24 mouse cellular contexts compared by ENCODE assay signal in the genomic region with DNA sequence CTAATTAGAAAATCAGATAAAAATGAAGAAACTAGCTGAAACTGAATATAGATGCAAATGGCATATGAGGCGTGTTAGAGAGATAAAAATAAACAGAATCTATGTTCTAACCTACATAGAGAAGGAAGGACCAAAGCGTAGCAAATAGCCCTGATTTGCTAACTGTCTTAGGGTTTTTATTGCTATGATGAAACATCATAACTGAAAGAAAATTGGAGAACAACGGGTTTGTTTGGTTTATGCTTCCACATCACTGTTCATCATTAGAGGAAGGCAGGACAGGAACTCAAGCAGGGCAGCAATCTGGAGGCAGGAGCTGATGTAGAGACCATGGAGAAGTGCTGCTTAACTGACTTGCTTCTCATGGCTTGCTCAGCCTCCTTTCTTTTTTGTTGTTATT.
"Had no signal": no experiment of that assay in that cellular context is flagged by ENCODE, and none has a peak within 500 bp of the region (broad histone marks: within the 10 kb centered on the region; RNA-seq: fewer than 3 reads in every experiment).

No protein-coding gene starts in this region.

- H3K27me3 ChIP-seq: heart, embryonic 12.5 days; hindbrain, embryonic 12.5 days; intestine, embryonic 15.5 days; limb, embryonic 13.5 days; limb, embryonic 15.5 days; liver, embryonic 12.5 days had no signal

- H3K4me3 ChIP-seq: heart, adult 2 months; heart, embryonic 12.5 days; hindbrain, embryonic 10.5 days; hindbrain, embryonic 12.5 days; intestine, embryonic 15.5 days; limb, embryonic 13.5 days; limb, embryonic 15.5 days; liver, embryonic 12.5 days had no signal

- H3K4me1 ChIP-seq: heart, embryonic 12.5 days; hindbrain, embryonic 10.5 days; hindbrain, embryonic 12.5 days; intestine, embryonic 15.5 days; limb, embryonic 13.5 days; limb, embryonic 15.5 days; liver, embryonic 12.5 days had no signal

- H3K9me3 ChIP-seq: heart, embryonic 12.5 days; hindbrain, embryonic 10.5 days; hindbrain, embryonic 12.5 days; intestine, embryonic 15.5 days; limb, embryonic 13.5 days; limb, embryonic 15.5 days; liver, embryonic 12.5 days had no signal

- DNase-seq: gastrocnemius, postnatal 14 days; gastrocnemius, postnatal 36 days; heart, adult 2 months; heart, postnatal 10 days; heart, postnatal 4 days; kidney, adult 18-20 months; kidney, adult 8-10 months; kidney, postnatal 10 days; kidney, postnatal 25 days; kidney, postnatal 4 days; layer of hippocampus, adult 9-11 months; left cerebral cortex, postnatal 4 days had no signal

- H3K27ac ChIP-seq: heart, adult 2 months; hindbrain, embryonic 10.5 days; hindbrain, embryonic 12.5 days; hindbrain, embryonic 14.5 days; intestine, embryonic 15.5 days; limb, embryonic 13.5 days; limb, embryonic 15.5 days; liver, embryonic 12.5 days; liver, embryonic 14.5 days had no signal

- ATAC-seq: hindbrain, embryonic 16.5 days; inflammation-experienced regulatory T-cells, adult 6 months; intestine, embryonic 15.5 days; intestine, postnatal 0 days; liver, embryonic 12.5 days had no signal

- H3K36me3 ChIP-seq: heart, embryonic 12.5 days; hindbrain, embryonic 10.5 days; hindbrain, embryonic 12.5 days; intestine, embryonic 15.5 days; limb, embryonic 13.5 days; limb, embryonic 15.5 days; liver, embryonic 12.5 days had no signal
